Mouse (Mus musculus) olfactory bulb, adult 2 months (tissue): Measurements from ENCODE around the gene Nudcd2. TPM values are rescaled to one million over a fixed set of nuclear protein-coding genes. Genes with fewer than 3 reads are reported as not detected.
"Not testable (repeated sequence)": the region's sequence is repeated elsewhere in the genome, so short reads cannot be mapped to it uniquely, and the experiment has no call there.

Source experiments
- H3K27ac ChIP-seq: fragments of 200-500 bp; 2 replicates; pipeline ENCODE4 v1.5.1; 2012; ENCODE audit warnings: low read depth, low read length; ENCODE audit not compliant: insufficient read depth
- H3K4me1 ChIP-seq: fragments of 200-500 bp; 2 replicates; pipeline ENCODE4 v1.6.1; 2012; ENCODE audit warnings: low read length; ENCODE audit not compliant: control insufficient read depth, insufficient read depth
- H3K4me3 ChIP-seq: fragments of 200-500 bp; 2 replicates; pipeline ENCODE4 v1.5.1; 2012; ENCODE audit warnings: mild to moderate bottlenecking, low read depth, low read length, moderate library complexity; ENCODE audit not compliant: insufficient read depth
- CTCF ChIP-seq: fragments of 200-500 bp; IDR thresholded peaks from 2 replicates; pipeline ENCODE4 v1.5.1; 2012; ENCODE audit warnings: low read depth, mild to moderate bottlenecking, low read length, moderate library complexity; ENCODE audit not compliant: insufficient read depth
- POLR2A ChIP-seq: fragments of 200-500 bp; IDR thresholded peaks from 2 replicates; pipeline ENCODE4 v1.6.1; 2012; ENCODE audit warnings: mild to moderate bottlenecking, low read depth, low read length, moderate library complexity; ENCODE audit not compliant: insufficient read depth
- WGBS: fragments of 180-500 bp; shearing (Covaris S2); methylation state at CpG from one replicate; pipeline ENCODE4 v1.1.7; 2018; 5-methylcytosine and 5-hydroxymethylcytosine counted together
- polyA plus RNA-seq: library from polyadenylated mRNA; stranded (reverse); fragments of >200 nt; gene quantifications from 2 replicates; pipeline ENCODE4 v1.2.4, GENCODE M21; 2012; ENCODE audit warnings: low replicate concordance; ENCODE audit not compliant: missing spikeins, insufficient read depth, insufficient read length

The Nudcd2 gene
- not detected in 2 replicates for polyA plus RNA-seq

DNA sequence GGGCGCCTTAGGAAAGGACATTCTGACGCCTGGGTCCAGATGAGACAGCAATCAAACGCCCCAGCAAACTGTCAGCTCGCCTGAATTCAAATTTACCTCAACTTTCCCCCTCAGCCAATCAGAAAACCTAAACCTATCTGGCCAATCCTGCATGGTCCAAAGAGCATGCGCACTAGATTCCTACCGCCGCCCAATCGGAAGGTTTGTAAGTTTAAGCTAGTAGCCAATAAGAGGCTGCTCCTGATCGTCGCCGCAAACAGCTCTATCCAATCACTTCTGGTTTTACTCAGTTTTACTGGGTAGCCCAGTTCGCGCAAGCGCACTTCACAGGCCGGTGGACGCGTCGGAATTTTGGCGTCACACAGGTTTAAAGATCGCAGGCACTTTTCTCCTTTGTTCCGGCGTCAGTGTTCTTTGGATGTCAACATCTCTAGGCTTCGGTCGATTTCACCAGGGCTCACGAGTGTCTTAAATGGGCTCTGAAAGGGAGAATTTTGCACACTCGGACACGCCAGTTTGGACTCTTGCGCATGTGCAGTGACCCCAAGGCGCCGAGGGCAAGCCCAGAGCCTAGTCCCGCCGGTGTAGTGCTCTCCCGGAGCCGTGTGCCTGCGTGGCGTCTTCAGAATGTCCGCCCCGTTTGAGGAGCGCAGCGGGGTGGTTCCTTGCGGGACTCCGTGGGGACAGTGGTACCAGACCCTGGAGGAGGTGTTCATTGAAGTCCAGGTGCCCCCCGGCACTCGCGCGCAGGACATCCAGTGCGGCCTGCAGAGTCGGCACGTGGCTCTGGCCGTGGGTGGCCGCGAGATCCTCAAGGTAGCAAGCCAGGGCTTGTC lies at the start of gene Nudcd2, which contains the start of gene Hmmr:
Gene Nudcd2 (plus strand): TSS at position 329 of the 836 bp plus-strand sequence.
Gene Hmmr (minus strand): TSS at position 84 of the 836 bp plus-strand sequence.
- WGBS = under 1% methylated on average over 52 of the region's 52 CpGs
- H3K27ac ChIP-seq = 0 out of 2 replicates have a peak within 1 kb of the TSS, but pooled peaks have one; percentile 71

GRCm38 (mm10) chr11:40690444-40691127 lies 42.9 kb upstream of the Nudcd2 start:
- H3K4me1 ChIP-seq = peaks cover 14% of the 10 kb centered on the region
- 30% methylated on average over 5 of the region's 5 CpGs for WGBS
- no peak overlapping the region for H3K27ac ChIP-seq
- no peak for TF ChIP-seq CTCF
- TF ChIP-seq POLR2A = no peak
- no peak overlapping the region for H3K4me3 ChIP-seq

More for the DNA sequence above, at the start of gene Nudcd2, which contains the start of gene Hmmr:
- H3K4me3 ChIP-seq = peak within 1 kb of the TSS; percentile 95
- H3K4me1 ChIP-seq = peaks cover 4% of the 10 kb centered on the region
- TF ChIP-seq CTCF = no peak
- peak; percentile 21; the same call in 1 of the 2 replicates for TF ChIP-seq POLR2A

DNA sequence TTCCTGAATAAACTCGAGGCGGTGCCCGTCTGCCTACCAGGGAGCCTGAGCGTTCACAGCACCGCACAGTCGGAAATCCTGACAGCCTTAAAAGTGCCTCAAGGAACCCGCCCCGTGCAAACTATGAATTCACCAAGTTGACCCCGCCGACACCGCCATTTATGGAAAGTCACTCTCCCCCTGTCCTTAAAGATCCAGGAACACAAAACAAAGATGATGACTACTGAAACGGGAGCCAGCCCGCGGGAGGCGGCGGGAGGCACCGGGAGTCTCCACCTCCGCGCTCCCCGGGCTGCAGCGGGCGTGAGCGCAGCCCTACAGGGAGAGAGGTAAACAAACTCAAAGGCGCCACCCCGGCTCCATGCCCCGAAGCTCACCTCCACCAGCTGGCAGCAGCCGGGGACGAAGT lies 41.4 kb upstream of the Nudcd2 start:
- TF ChIP-seq POLR2A = no peak
- TF ChIP-seq CTCF = no peak

DNA sequence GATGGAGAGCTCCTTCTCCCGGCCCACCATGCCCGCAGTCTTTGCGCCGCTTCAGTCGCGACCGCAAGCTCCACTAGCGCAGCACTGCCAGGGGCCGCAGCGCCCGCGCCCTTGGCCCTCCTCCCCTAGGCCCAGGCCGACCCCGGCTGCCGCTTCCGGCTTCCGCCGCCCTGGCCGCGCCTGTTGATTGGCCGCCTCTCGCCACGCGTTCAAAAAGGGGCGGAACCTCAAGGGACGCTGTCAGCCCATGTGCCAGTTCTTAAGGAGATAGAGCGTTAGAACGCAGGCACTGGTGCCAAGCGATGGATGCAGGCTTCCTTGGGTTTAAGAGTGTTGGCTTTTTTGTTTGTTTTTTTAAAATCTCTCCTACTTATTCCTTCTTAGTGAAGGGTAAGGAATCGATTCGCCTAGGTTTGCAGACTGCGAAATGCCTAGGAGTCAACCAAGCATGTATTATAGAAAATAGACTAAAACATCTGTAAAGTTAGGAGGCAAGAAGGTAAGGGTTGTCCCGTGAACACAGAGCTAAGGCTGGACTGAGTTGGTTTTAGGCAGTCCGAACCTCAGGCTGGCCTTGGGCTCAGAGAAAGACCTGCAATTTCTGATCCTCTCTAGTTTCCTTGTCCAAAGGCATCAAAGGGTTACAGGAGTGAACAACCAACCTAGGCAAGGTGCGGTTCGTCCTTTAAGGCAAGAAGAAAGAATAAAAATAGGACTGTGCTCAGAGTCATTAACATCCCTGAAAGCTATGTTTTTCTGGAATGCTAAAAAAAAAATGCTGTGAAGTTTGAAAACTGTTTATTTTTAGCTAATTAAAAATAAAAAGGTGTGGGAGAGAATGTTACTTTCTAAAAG lies 40.7 kb upstream of the Nudcd2 start:
- peaks cover 9% of the 10 kb centered on the region for H3K4me1 ChIP-seq
- peak; percentile 67 for TF ChIP-seq POLR2A
- no peak for TF ChIP-seq CTCF
- peak overlapping the region; percentile 96 for H3K4me3 ChIP-seq
- H3K27ac ChIP-seq = peak overlapping the region; percentile 75; the same call in 1 of the 2 replicates
- WGBS = under 1% methylated on average over 36 of the region's 36 CpGs

More for the DNA sequence above, 41.4 kb upstream of the Nudcd2 start:
- Histone ChIP-seq H3K4me1 (peaks cover 14% of the 10 kb centered on the region), H3K27ac (peak overlapping the region; percentile 72; the same call in 1 of the 2 replicates), H3K4me3 (peak overlapping the region; percentile 96)
- WGBS = under 1% methylated on average over 28 of the region's 28 CpGs

DNA sequence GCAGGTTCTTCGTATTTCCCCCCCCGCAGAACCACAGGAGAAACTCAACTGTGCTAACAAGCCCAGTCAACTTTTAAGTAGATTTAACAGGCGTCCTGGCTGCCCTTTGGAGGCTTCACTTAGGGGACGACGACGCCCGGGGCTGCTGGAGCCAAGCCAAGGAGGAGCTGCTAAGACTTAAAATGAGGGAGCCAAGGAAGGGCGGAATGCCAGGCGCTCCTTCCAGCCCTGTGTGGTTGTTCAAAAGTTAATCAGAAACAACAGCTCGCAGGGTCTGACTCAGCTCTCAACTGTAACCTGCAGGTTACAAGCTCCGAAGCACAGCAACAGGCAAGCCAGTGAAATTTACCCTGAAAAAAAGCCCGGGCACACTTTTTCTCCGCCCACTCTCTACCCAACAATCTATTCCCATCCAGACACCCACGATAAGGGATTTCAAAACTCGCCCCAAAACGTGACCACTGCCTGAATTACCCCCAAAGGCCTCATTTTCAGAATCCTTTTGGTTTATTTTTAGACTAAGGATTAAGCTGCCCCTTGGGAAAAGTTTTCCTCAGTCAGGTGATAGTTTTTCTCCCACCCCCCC lies 40.0 kb upstream of the Nudcd2 start:
- under 1% methylated on average over 16 of the region's 16 CpGs for WGBS
- Histone ChIP-seq H3K4me3 (peak overlapping the region; percentile 48), H3K4me1 (peaks cover 9% of the 10 kb centered on the region), H3K27ac (peak overlapping the region; percentile 75)
- TF ChIP-seq CTCF (no peak), POLR2A (no peak)

GRCm38 (mm10) chr11:40694311-40695087 lies 39.0 kb upstream of the Nudcd2 start:
- H3K27ac ChIP-seq = peak overlapping the region; percentile 94
- no peak for TF ChIP-seq POLR2A
- TF ChIP-seq CTCF = no peak
- H3K4me3 ChIP-seq = peak overlapping the region; percentile 73
- under 1% methylated on average over 31 of the region's 31 CpGs for WGBS
- H3K4me1 ChIP-seq = peaks cover 9% of the 10 kb centered on the region

DNA sequence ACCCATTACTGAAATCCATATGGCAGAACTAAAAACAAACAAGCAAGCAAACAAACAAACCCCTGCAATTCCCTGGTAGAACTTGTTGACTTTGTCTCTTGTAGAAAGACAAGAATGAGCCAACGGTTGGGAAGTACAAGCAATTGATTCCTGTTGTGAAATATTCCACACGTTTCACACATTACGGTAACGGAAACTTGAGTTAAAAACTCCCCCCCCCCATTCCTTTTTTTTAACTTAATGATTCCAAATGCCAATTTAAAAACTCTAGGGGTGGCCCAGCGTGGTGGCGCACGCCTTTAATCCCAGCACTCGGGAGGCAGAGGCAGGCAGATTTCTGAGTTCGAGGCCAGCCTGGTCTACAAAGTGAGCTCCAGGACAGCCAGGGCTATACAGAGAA lies 38.4 kb upstream of the Nudcd2 start, which contains the start of gene Mat2b:
Gene Mat2b (minus strand): TSS at position 101 of the 400 bp plus-strand sequence.
- 73% methylated on average over 9 of the region's 9 CpGs for WGBS
- Histone ChIP-seq H3K4me3 (peak within 1 kb of the TSS; percentile 73), H3K27ac (peak within 1 kb of the TSS; percentile 94), H3K4me1 (peaks cover 9% of the 10 kb centered on the region)
- TF ChIP-seq POLR2A (no peak), CTCF (no peak)

- H3K4me3 ChIP-seq, H3K27ac ChIP-seq, H3K4me1 ChIP-seq: not testable (repeated sequence)
- WGBS = 91% methylated on average over 6 of the region's 6 CpGs
Measured at GRCm38 (mm10) chr11:40709899-40710298, 23.6 kb upstream of the Nudcd2 start.
